Mouse (Mus musculus) left cerebral cortex, postnatal 4 days (tissue): Measurements from ENCODE around the gene Depdc5. TPM values are rescaled to one million over a fixed set of nuclear protein-coding genes. Genes with fewer than 3 reads are reported as not detected.
"Not testable (repeated sequence)": the region's sequence is repeated elsewhere in the genome, so short reads cannot be mapped to it uniquely, and the experiment has no call there.

Source experiments
- DNase-seq: peaks from one replicate; pipeline ENCODE4 v3.0.0-alpha.2; 2022
- intact Hi-C: fragments of 180-260 bp; cut with DNase I; formaldehyde crosslinking; loops from one replicate; pipeline ENCODE4 v1.15.1; 2025
- total RNA-seq, 2 experiments: library from RNA; stranded (reverse); gene quantifications; 2 replicates each; pipeline ENCODE4 v1.2.3; 2021

The Depdc5 gene
- total RNA-seq, 2 experiments from 2014 or later, result 48.2 to 50.7 TPM

GRCm38 (mm10) chr5:32886739-32887138, 23.2 kb downstream of the Depdc5 start:
- intact Hi-C loops, result no loop called here
- DNase-seq, result no peak

- DNase-seq, result no peak
- intact Hi-C loops, result no loop called here
Observed at GRCm38 (mm10) chr5:32907496-32907895, 44.0 kb downstream of the Depdc5 start.

- no peak for DNase-seq
- intact Hi-C loops, result no loop called here
Observed at GRCm38 (mm10) chr5:32914071-32914470, 50.6 kb downstream of the Depdc5 start.

GRCm38 (mm10) chr5:32919281-32919680, 55.8 kb downstream of the Depdc5 start:
- DNase-seq, intact Hi-C loops: not testable (repeated sequence)

- no peak for DNase-seq
- intact Hi-C loops, result no loop called here
Observed at GRCm38 (mm10) chr5:32922906-32923305, 59.4 kb downstream of the Depdc5 start.

- DNase-seq, result no peak
- intact Hi-C loops, result loop anchor here (10.0 kb wide), 1 partner anchor 104 kb away; no protein-coding TSS in a partner anchor
Observed at GRCm38 (mm10) chr5:32930761-32931160, 67.3 kb downstream of the Depdc5 start.

GRCm38 (mm10) chr5:32934654-32935053, 71.2 kb downstream of the Depdc5 start:
- intact Hi-C loops, result loop anchor here (10.0 kb wide), 1 partner anchor 100 kb away; no protein-coding TSS in a partner anchor
- peak; percentile 5 for DNase-seq

- intact Hi-C loops, result no loop called here
Observed at GRCm38 (mm10) chr5:32940586-32940985, 77.1 kb downstream of the Depdc5 start.

GRCm38 (mm10) chr5:32941209-32941924, 77.9 kb downstream of the Depdc5 start:
- intact Hi-C loops, result no loop called here
- no peak for DNase-seq

More at GRCm38 (mm10) chr5:32940586-32940985, 77.1 kb downstream of the Depdc5 start:
- no peak for DNase-seq

GRCm38 (mm10) chr5:32950077-32950476, 86.6 kb downstream of the Depdc5 start:
- DNase-seq, result no peak
- intact Hi-C loops, result no loop called here

GRCm38 (mm10) chr5:32950702-32951274, 87.3 kb downstream of the Depdc5 start:
- intact Hi-C loops, result no loop called here

GRCm38 (mm10) chr5:32955716-32956115, 92.2 kb downstream of the Depdc5 start:
- no peak for DNase-seq

More at GRCm38 (mm10) chr5:32950702-32951274, 87.3 kb downstream of the Depdc5 start:
- DNase-seq, result no peak

GRCm38 (mm10) chr5:32961616-32962015, 98.1 kb downstream of the Depdc5 start:
- no peak for DNase-seq
- intact Hi-C loops, result no loop called here

More at GRCm38 (mm10) chr5:32955716-32956115, 92.2 kb downstream of the Depdc5 start:
- intact Hi-C loops, result no loop called here

GRCm38 (mm10) chr5:32962581-32962980, 99.1 kb downstream of the Depdc5 start:
- DNase-seq, result no peak

GRCm38 (mm10) chr5:32976541-32976940, 113.0 kb downstream of the Depdc5 start:
- DNase-seq, result no peak
- intact Hi-C loops, result no loop called here

More at GRCm38 (mm10) chr5:32962581-32962980, 99.1 kb downstream of the Depdc5 start:
- intact Hi-C loops, result no loop called here

- intact Hi-C loops, result no loop called here
- no peak for DNase-seq
Observed at GRCm38 (mm10) chr5:32977179-32977578, 113.7 kb downstream of the Depdc5 start.

GRCm38 (mm10) chr5:32985379-32985778, 121.9 kb downstream of the Depdc5 start:
- intact Hi-C loops, result no loop called here

GRCm38 (mm10) chr5:32987873-32988272, 124.4 kb downstream of the Depdc5 start:
- intact Hi-C loops, result no loop called here
- no peak for DNase-seq

More at GRCm38 (mm10) chr5:32985379-32985778, 121.9 kb downstream of the Depdc5 start:
- DNase-seq, result no peak

GRCm38 (mm10) chr5:32989959-32990640, 126.6 kb downstream of the Depdc5 start:
- DNase-seq, result no peak
- intact Hi-C loops, result no loop called here

- peak; percentile 76 for DNase-seq
- intact Hi-C loops, result no loop called here
Observed at GRCm38 (mm10) chr5:32991152-32991551, 127.7 kb downstream of the Depdc5 start.

GRCm38 (mm10) chr5:32994471-32994870, 131.0 kb downstream of the Depdc5 start:
- DNase-seq, result no peak
- intact Hi-C loops, result no loop called here
